Mouse (Mus musculus) bone marrow, adult 2 months (tissue): ENCODE measurements at regions not wholly inside any gene's neighbourhood (a gene's known extent, or its start where the extent isn't known, plus 50 kb on each side); places are given as distances from the start of the nearest gene placed in this dataset.

Experiments
- CTCF ChIP-seq: fragments of 200-500 bp; IDR thresholded peaks from 2 replicates; pipeline ENCODE4 v1.5.1; 2011; ENCODE audit warnings: low read length, control low read depth; ENCODE audit not compliant: control insufficient read depth, insufficient read depth
- POLR2A ChIP-seq: fragments of 200-500 bp; IDR thresholded peaks from 2 replicates; pipeline ENCODE4 v1.6.1; 2011; ENCODE audit warnings: low read depth, mild to moderate bottlenecking, control low read depth, low read length, borderline replicate concordance; ENCODE audit not compliant: control insufficient read depth

DNA sequence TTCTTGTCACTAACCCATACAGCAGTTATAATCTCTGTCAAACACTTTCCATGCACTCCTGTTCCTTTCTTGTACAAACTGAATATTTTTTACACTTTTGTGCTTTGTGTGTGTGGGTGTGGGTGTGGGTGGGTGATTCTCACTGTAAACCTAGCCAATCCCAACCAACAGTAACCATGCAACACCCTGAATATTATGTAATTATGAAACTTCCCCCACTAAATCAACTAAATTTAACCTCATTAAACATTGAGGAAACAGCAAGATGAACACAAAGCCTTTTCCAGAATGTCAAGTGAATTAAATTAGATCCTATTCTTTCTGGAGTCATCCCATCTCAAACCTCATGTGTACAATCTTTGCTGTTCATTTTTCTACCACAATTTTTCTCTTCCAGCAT lies 197.0 kb upstream of the Cxadr start:
- TF ChIP-seq CTCF (no peak), POLR2A (no peak)
